Mouse (Mus musculus): ENCODE measurements around the gene Tex10.

DNA sequence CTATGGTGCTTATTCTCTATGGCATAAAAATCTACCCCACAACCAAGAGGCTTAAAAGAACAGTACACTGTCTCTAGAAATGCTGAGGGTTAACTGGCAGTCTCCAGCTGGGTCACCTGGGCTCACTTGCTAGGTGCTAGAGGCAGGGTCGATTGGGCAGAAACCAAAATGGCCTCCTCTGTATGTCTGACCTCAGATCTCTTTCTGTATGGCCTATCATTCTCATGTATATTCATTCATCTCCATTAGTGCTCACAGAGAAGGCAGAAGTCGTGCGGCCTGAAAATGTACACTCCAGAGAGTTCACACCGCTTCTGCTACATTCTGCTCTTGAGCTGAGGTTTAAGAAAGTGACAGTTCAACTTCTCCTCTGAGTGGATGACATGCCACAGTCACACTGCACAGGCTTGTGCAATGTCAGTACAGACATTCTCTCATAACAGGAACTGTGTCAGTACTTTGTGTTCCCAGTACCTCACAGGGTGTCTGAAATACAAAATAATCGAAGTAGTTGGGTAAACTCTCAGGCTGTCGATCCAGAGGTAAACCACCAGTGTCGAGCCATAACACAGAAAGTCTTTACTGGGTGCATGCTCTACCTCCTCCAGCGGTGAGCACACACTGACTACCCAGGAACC, 54.3 kb downstream of the Tex10 start:
- TF ChIP-seq CTCF (IDR thresholded peaks at IDR 0.05; ENCODE audit: low read depth, low read length) (no peak), POLR2A (IDR thresholded peaks at IDR 0.05; ENCODE audit: insufficient read depth, low read length) (no peak)
